Mouse (Mus musculus) gastrocnemius, postnatal 10 days (tissue): ENCODE measurements around the gene H2-M9. TPM values are rescaled to one million over a fixed set of nuclear protein-coding genes. Genes with fewer than 3 reads are reported as not detected.

Experiments used
- DNase-seq: peaks from one replicate; pipeline ENCODE4 v3.0.0; 2021; ENCODE audit warnings: mixed read lengths
- long read RNA-seq, 2 experiments: library from polyadenylated mRNA; stranded (forward); transcript quantifications; one replicate each; pipeline ENCODE4 v2.0.0; 2021
- total RNA-seq, 2 experiments: library from RNA; stranded (reverse); gene quantifications; 2 replicates each; pipeline ENCODE4 v1.2.3; 2021

H2-M9 gene
- total RNA-seq, result not detected
- long read RNA-seq, experiment 1, result 0 reads
- long read RNA-seq, experiment 2, result 0 reads

DNA sequence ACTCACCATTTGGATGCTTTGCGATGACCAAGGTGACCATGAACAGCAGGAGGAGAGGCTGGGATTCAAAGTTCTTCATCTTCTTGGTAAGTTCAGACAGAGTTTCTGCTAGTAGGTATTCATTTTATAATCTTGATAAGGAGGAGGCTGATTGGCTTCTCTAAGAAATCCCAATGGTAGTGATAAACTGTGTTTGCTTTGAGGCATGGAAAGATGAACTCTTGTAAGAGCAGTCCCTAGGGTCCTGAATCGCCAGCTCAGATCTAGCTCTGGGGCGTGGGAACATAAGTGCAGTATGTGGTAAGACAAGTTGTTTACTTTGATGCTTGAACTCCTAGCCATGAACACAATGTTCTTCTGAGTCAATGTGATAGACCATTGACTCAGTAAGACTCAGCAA lies at the start of gene H2-M9:
TSS of gene H2-M9 (minus strand) at position 101 of the 400 bp plus-strand sequence.
- no peak for DNase-seq

- no peak for DNase-seq
Observed at GRCm38 (mm10) chr17:36672119-36672518, 29.7 kb upstream of the H2-M9 start, which contains the start of gene H2-M1. Gene H2-M1 (minus strand): TSS chr17:36672219.

Other genes starting within 250 kb of the H2-M9 start
- not detected for gene H2-M10.4, start 180.3 kb downstream of the H2-M9 start, total RNA-seq
- gene H2-M11, start 95.6 kb downstream of the H2-M9 start, total RNA-seq, result not detected
- gene H2-M1, start 29.6 kb upstream of the H2-M9 start, total RNA-seq, result not detected
- gene H2-M10.5, start 130.2 kb upstream of the H2-M9 start, total RNA-seq, result not detected
- not detected for gene H2-M10.6, start 169.5 kb upstream of the H2-M9 start, total RNA-seq
- gene Trim26, start 194.5 kb upstream of the H2-M9 start, total RNA-seq, result 10 to 100 TPM; 15.0 to 19.2 TPM
- gene Trim15, start 224.5 kb upstream of the H2-M9 start, total RNA-seq, result not detected
- 1 to 10 TPM in 1 of 2 experiments, not detected in 1; 1.7 TPM for gene Trim10, start 226.9 kb upstream of the H2-M9 start, total RNA-seq
- gene Trim40, start 247.5 kb upstream of the H2-M9 start, total RNA-seq, result not detected